Mouse (Mus musculus) heart, embryonic 16.5 days (tissue): ENCODE measurements at regions not wholly inside any gene's neighbourhood (a gene's known extent, or its start where the extent isn't known, plus 50 kb on each side); places are given as distances from the start of the nearest gene placed in this dataset.

Source experiments
- ATAC-seq: fragments of 200-750 bp; cut with Nextera tagmentation; replicated peaks from 2 replicates; pipeline ENCODE4 v1.8.0; 2017; ENCODE audit warnings: moderate number of reproducible peaks; ENCODE audit not compliant: insufficient read depth, low FRiP score; ENCODE audit errors: extremely low read depth
- H3K27ac ChIP-seq: fragments of 300-500 bp; sonication (generic); 2 replicates; pipeline ENCODE4 v1.5.1; 2014; ENCODE audit warnings: mild to moderate bottlenecking, low read length, control low read depth, moderate library complexity
- H3K27me3 ChIP-seq: fragments of 300-500 bp; sonication (generic); 2 replicates; pipeline ENCODE4 v1.6.1; 2014; ENCODE audit warnings: low read length, mixed read lengths; ENCODE audit not compliant: control insufficient read depth, insufficient read depth
- H3K36me3 ChIP-seq: fragments of 300-500 bp; sonication (generic); 2 replicates; pipeline ENCODE4 v1.6.1; 2014; ENCODE audit not compliant: control insufficient read depth, insufficient read depth
- H3K4me1 ChIP-seq: fragments of 300-500 bp; sonication (generic); 2 replicates; pipeline ENCODE4 v1.6.1; 2014; ENCODE audit warnings: low read length, mixed read lengths; ENCODE audit not compliant: control insufficient read depth, insufficient read depth
- H3K4me2 ChIP-seq: fragments of 300-500 bp; sonication (generic); 2 replicates; pipeline ENCODE4 v1.6.1; 2014; ENCODE audit warnings: low read depth, mild to moderate bottlenecking, control low read depth, low read length
- H3K4me3 ChIP-seq: fragments of 300-500 bp; sonication (generic); 2 replicates; pipeline ENCODE4 v1.5.1; 2014; ENCODE audit warnings: mild to moderate bottlenecking, control low read depth, low read length
- H3K9ac ChIP-seq: fragments of 300-500 bp; sonication (generic); 2 replicates; pipeline ENCODE4 v1.6.1; 2014; ENCODE audit warnings: low read length, control low read depth
- H3K9me3 ChIP-seq: fragments of 300-500 bp; sonication (generic); replicated peaks from 2 replicates; pipeline ENCODE4 v1.6.1; 2016; ENCODE audit warnings: low read length; ENCODE audit not compliant: control insufficient read depth
- WGBS: fragments of 180-500 bp; shearing (Covaris S2); extraction: QIAGEN DNeasy Blood & Tissue Kit; methylation state at CpG from one replicate; pipeline ENCODE4 v1.1.7; 2014; 5-methylcytosine and 5-hydroxymethylcytosine counted together

GRCm38 (mm10) chr9:101424974-101425670, 173.5 kb upstream of the Ppp2r3a start:
- no peaks in the 10 kb centered on the region for H3K27me3 ChIP-seq
- H3K4me1 ChIP-seq, result no peaks in the 10 kb centered on the region
- H3K4me2 ChIP-seq, result no peak overlapping the region
- WGBS, result 71% methylated on average over 12 of the region's 12 CpGs
- H3K27ac ChIP-seq, result no peak overlapping the region
- H3K36me3 ChIP-seq, result no peaks in the 10 kb centered on the region
- ATAC-seq, result no peak
- no peaks in the 10 kb centered on the region for H3K9me3 ChIP-seq
- no peak overlapping the region for H3K9ac ChIP-seq
- H3K4me3 ChIP-seq, result no peak overlapping the region

DNA sequence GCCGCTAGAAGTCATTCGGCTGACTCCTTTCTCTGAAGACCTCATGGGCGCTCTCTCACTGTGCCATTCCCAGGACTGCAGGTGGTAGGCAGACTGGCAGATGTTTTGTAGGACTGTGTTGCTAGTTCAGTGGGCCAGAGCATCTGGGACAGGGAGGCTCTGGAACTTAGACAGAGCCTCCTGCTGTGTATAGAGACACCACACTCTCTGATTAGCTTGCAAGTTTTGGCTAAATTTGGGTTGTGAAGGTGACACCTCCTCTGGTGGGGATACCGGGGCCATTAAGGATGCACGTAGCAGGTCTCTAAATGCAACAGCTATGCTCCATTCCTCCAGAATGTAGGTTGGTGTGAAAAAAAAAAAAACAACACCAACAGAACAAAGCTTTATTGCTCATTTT, 171.4 kb upstream of the Ppp2r3a start:
- Histone ChIP-seq H3K27ac (no peak overlapping the region), H3K9ac (no peak overlapping the region), H3K36me3 (no peaks in the 10 kb centered on the region), H3K9me3 (no peaks in the 10 kb centered on the region), H3K27me3 (no peaks in the 10 kb centered on the region), H3K4me3 (no peak overlapping the region), H3K4me2 (no peak overlapping the region), H3K4me1 (no peaks in the 10 kb centered on the region)
- no peak for ATAC-seq
- WGBS, result 83% methylated on average over 5 of the region's 5 CpGs

GRCm38 (mm10) chr9:101422006-101422405, 170.4 kb upstream of the Ppp2r3a start:
- H3K9me3 ChIP-seq, result no peaks in the 10 kb centered on the region
- 47% methylated on average over 11 of the region's 11 CpGs for WGBS
- H3K36me3 ChIP-seq, result no peaks in the 10 kb centered on the region
- no peak overlapping the region for H3K4me3 ChIP-seq
- H3K9ac ChIP-seq, result no peak overlapping the region
- H3K4me1 ChIP-seq, result no peaks in the 10 kb centered on the region
- H3K4me2 ChIP-seq, result no peak overlapping the region
- H3K27ac ChIP-seq, result no peak overlapping the region
- ATAC-seq, result no peak
- no peaks in the 10 kb centered on the region for H3K27me3 ChIP-seq

DNA sequence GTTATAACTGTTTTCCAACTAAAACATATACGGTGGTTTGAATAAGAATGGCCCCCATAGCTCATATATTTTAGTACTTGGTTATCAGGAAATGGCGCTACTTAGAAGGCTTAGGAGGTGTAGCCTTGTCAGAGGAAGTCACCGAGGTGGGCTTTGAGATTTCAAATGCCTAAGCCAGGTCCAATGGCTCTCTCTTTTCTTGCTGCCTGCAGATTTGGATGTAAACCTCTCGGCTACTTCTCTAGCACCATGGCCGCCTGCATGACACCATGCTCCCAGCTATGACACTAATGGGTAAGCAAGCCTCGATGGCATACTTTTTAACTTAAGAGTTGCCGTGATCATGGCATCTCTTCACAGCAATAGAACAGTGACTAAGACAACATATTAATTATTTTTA, 169.5 kb upstream of the Ppp2r3a start:
- ATAC-seq, result no peak
- Histone ChIP-seq H3K4me1 (no peaks in the 10 kb centered on the region), H3K4me2 (no peak overlapping the region), H3K9me3 (no peaks in the 10 kb centered on the region), H3K27me3 (no peaks in the 10 kb centered on the region), H3K9ac (no peak overlapping the region), H3K4me3 (no peak overlapping the region), H3K36me3 (no peaks in the 10 kb centered on the region), H3K27ac (no peak overlapping the region)
- WGBS, result 87% methylated on average over 7 of the region's 7 CpGs

GRCm38 (mm10) chr9:101420181-101420580, 168.6 kb upstream of the Ppp2r3a start:
- no peak for ATAC-seq
- Histone ChIP-seq H3K4me2 (no peak overlapping the region), H3K4me1 (no peaks in the 10 kb centered on the region), H3K4me3 (no peak overlapping the region), H3K27me3 (no peaks in the 10 kb centered on the region), H3K9ac (no peak overlapping the region), H3K9me3 (no peaks in the 10 kb centered on the region), H3K27ac (no peak overlapping the region), H3K36me3 (no peaks in the 10 kb centered on the region)
- 84% methylated on average over 4 of the region's 4 CpGs for WGBS

- no peak overlapping the region for H3K4me2 ChIP-seq
- no peak overlapping the region for H3K27ac ChIP-seq
- H3K4me1 ChIP-seq, result no peaks in the 10 kb centered on the region
- H3K9ac ChIP-seq, result no peak overlapping the region
- no peaks in the 10 kb centered on the region for H3K27me3 ChIP-seq
- no peak for ATAC-seq
- no peaks in the 10 kb centered on the region for H3K36me3 ChIP-seq
- 87% methylated on average over 2 of the region's 2 CpGs for WGBS
- H3K9me3 ChIP-seq, result no peaks in the 10 kb centered on the region
- no peak overlapping the region for H3K4me3 ChIP-seq
Observed at GRCm38 (mm10) chr9:101417660-101418059, 166.1 kb upstream of the Ppp2r3a start.

GRCm38 (mm10) chr9:101416321-101416720, 164.7 kb upstream of the Ppp2r3a start:
- no peak overlapping the region for H3K4me2 ChIP-seq
- H3K4me1 ChIP-seq, result no peaks in the 10 kb centered on the region
- no peak overlapping the region for H3K4me3 ChIP-seq
- no peaks in the 10 kb centered on the region for H3K9me3 ChIP-seq
- no peak overlapping the region for H3K27ac ChIP-seq
- no peaks in the 10 kb centered on the region for H3K36me3 ChIP-seq
- 90% methylated on average over 6 of the region's 6 CpGs for WGBS
- ATAC-seq, result no peak
- H3K9ac ChIP-seq, result no peak overlapping the region
- H3K27me3 ChIP-seq, result no peaks in the 10 kb centered on the region

DNA sequence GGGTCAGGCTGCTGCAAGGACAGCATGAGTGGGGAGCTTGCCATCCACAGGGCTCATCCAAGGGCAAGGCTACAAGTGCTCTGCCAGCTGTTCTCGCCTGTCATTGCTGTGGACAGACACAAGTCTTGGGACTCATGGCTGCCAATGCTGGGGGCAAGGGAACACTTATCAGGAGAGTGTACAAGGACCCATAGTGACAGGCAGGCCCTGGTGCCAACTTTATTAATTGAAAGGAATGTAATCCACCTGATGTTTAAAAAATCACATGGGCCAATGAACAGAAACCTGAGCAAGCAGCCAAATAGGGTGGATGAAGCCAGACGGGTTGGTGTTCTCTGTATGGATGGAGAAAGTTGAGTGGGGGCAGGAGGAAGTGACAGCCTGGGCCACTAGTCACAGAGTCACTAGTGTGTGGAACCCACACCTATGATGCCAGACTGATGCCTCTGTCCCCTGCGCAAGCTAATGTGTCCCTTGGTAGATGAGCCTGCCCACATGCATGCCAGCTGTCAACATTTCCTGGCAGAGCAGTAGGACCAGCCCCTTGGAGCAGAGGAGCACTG, 161.6 kb upstream of the Ppp2r3a start:
- Histone ChIP-seq H3K27me3 (no peaks in the 10 kb centered on the region), H3K9ac (no peak overlapping the region), H3K4me2 (no peak overlapping the region), H3K4me3 (no peak overlapping the region), H3K9me3 (no peaks in the 10 kb centered on the region), H3K27ac (no peak overlapping the region), H3K36me3 (no peaks in the 10 kb centered on the region), H3K4me1 (no peaks in the 10 kb centered on the region)
- 74% methylated on average over 3 of the region's 3 CpGs for WGBS
- ATAC-seq, result no peak; the same call in 1 of the 2 replicates

- no peak overlapping the region for H3K9ac ChIP-seq
- H3K27ac ChIP-seq, result no peak overlapping the region
- no peak for ATAC-seq
- H3K36me3 ChIP-seq, result no peaks in the 10 kb centered on the region
- WGBS, result 86% methylated on average over 3 of the region's 3 CpGs
- no peaks in the 10 kb centered on the region for H3K9me3 ChIP-seq
- H3K4me3 ChIP-seq, result no peak overlapping the region
- no peaks in the 10 kb centered on the region for H3K27me3 ChIP-seq
- H3K4me2 ChIP-seq, result no peak overlapping the region
- H3K4me1 ChIP-seq, result no peaks in the 10 kb centered on the region
Observed at GRCm38 (mm10) chr9:101411951-101412350, 160.4 kb upstream of the Ppp2r3a start.
